Mouse (Mus musculus) kidney, postnatal 0 days (tissue): ENCODE data around the gene Mnt. TPM values are rescaled to one million over a fixed set of nuclear protein-coding genes. Genes with fewer than 3 reads are reported as not detected.

Source experiments
- ATAC-seq: fragments of 200-750 bp; cut with Nextera tagmentation; replicated peaks from 2 replicates; pipeline ENCODE4 v1.8.0; 2017; ENCODE audit warnings: low read depth, moderate number of reproducible peaks, moderate TSS enrichment, moderate library complexity; ENCODE audit not compliant: low FRiP score
- DNase-seq: peaks from one replicate; pipeline ENCODE4 v3.0.0-alpha.2; 2016; ENCODE audit warnings: low spot score
- H3K27ac ChIP-seq: fragments of 300-500 bp; sonication (generic); 2 replicates; pipeline ENCODE4 v1.5.1; 2014; ENCODE audit warnings: mild to moderate bottlenecking
- H3K27me3 ChIP-seq: fragments of 300-500 bp; sonication (generic); 2 replicates; pipeline ENCODE4 v1.6.1; 2014; ENCODE audit warnings: low read length, mixed read lengths; ENCODE audit not compliant: insufficient read depth
- H3K36me3 ChIP-seq: fragments of 300-500 bp; sonication (generic); 2 replicates; pipeline ENCODE4 v1.6.1; 2014; ENCODE audit warnings: low read length, mixed read lengths; ENCODE audit not compliant: insufficient read depth
- H3K4me1 ChIP-seq: fragments of 300-500 bp; sonication (generic); replicated peaks from 2 replicates; pipeline ENCODE4 v1.6.1; 2014; ENCODE audit warnings: antibody characterized with exemption, low read length, mixed read lengths; ENCODE audit not compliant: insufficient read depth
- H3K4me2 ChIP-seq: fragments of 300-500 bp; sonication (generic); 2 replicates; pipeline ENCODE4 v1.6.1; 2014; ENCODE audit warnings: mild to moderate bottlenecking, low read length, moderate library complexity, mixed read lengths
- H3K4me3 ChIP-seq: fragments of 300-500 bp; sonication (generic); replicated peaks from 2 replicates; pipeline ENCODE4 v1.5.1; 2014; ENCODE audit warnings: low read depth, low read length
- H3K9ac ChIP-seq: fragments of 300-500 bp; sonication (generic); 2 replicates; pipeline ENCODE4 v1.6.1; 2014; ENCODE audit warnings: low read depth, low read length
- H3K9me3 ChIP-seq: fragments of 300-500 bp; sonication (generic); replicated peaks from 2 replicates; pipeline ENCODE4 v1.6.1; 2016; ENCODE audit warnings: low read length, inconsistent platforms, mixed read lengths
- CTCF ChIP-seq: IDR thresholded peaks from 2 replicates; pipeline ENCODE4 v1.5.1; 2016; ENCODE audit warnings: antibody characterized with exemption, low read depth, mild to moderate bottlenecking, moderate library complexity
- WGBS: fragments of 180-500 bp; shearing (Covaris S2); extraction: QIAGEN DNeasy Blood & Tissue Kit; methylation state at CpG from one replicate; pipeline ENCODE4 v1.1.7; 2014; 5-methylcytosine and 5-hydroxymethylcytosine counted together
- polyA plus RNA-seq: library from polyadenylated mRNA; unstranded; fragments of >200 nt; fragmentation: Nextera tagmentation; extraction: Ambion mirVana; gene quantifications from 2 replicates; pipeline ENCODE4 v1.2.1, GENCODE M21; 2015

Mnt gene
- 5.5 and 5.7 TPM in 2 replicates for polyA plus RNA-seq

GRCm38 (mm10) chr11:74830256-74831161 is at the start of gene Mnt:
Gene Mnt (plus strand): TSS chr11:74830920.
- TF ChIP-seq CTCF = no peak; the same call in 1 of the 2 replicates
- Histone ChIP-seq H3K4me1 (peaks cover 48% of the 10 kb centered on the region), H3K4me3 (peak within 1 kb of the TSS; percentile 86), H3K27ac (peak within 1 kb of the TSS; percentile 97), H3K9me3 (no peaks in the 10 kb centered on the region), H3K9ac (peak within 1 kb of the TSS; percentile 93), H3K4me2 (peak within 1 kb of the TSS; percentile 78), H3K36me3 (no peaks in the 10 kb centered on the region), H3K27me3 (no peaks in the 10 kb centered on the region)
- under 1% methylated on average over 69 of the region's 70 CpGs for WGBS
- ATAC-seq = peak; percentile 76
- DNase-seq = peak; percentile 100

DNA sequence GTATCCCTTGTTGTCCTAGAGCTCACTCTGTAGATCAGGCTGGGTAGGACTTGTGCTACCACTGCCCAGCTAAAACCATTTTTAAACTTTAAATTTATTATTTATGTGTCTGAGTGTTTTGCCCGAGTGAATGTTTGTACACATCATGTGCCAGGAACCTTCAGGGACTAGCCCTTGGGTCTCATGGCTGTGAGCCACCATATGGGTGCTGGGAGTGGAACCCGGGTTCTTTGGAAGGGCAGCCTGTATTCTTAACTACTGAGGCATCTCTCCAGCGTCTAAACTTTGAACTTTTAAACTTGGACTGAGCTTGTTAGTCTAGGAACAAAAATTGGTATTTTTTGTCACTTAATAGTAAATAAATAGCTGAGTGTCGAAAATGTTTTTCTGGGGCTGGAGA is 37.8 kb upstream of the Mnt start:
- Histone ChIP-seq H3K9ac (no peak overlapping the region), H3K4me1 (no peaks in the 10 kb centered on the region), H3K4me3 (no peak overlapping the region), H3K27me3 (no peaks in the 10 kb centered on the region), H3K9me3 (no peaks in the 10 kb centered on the region), H3K27ac (no peak overlapping the region), H3K4me2 (no peak overlapping the region), H3K36me3 (peaks cover 49% of the 10 kb centered on the region)
- TF ChIP-seq CTCF = no peak
- ATAC-seq (no peak), DNase-seq (no peak)
- 93% methylated on average over 4 of the region's 4 CpGs for WGBS

- ATAC-seq (no peak), DNase-seq (no peak)
- Histone ChIP-seq H3K27me3 (no peaks in the 10 kb centered on the region), H3K4me2 (no peak overlapping the region), H3K36me3 (peaks cover 25% of the 10 kb centered on the region), H3K9me3 (no peaks in the 10 kb centered on the region), H3K27ac (no peak overlapping the region), H3K4me1 (no peaks in the 10 kb centered on the region), H3K9ac (no peak overlapping the region), H3K4me3 (no peak overlapping the region)
- TF ChIP-seq CTCF = no peak
- 94% methylated on average over 4 of the region's 4 CpGs for WGBS
Measured at GRCm38 (mm10) chr11:74800658-74801057, 30.1 kb upstream of the Mnt start.

DNA sequence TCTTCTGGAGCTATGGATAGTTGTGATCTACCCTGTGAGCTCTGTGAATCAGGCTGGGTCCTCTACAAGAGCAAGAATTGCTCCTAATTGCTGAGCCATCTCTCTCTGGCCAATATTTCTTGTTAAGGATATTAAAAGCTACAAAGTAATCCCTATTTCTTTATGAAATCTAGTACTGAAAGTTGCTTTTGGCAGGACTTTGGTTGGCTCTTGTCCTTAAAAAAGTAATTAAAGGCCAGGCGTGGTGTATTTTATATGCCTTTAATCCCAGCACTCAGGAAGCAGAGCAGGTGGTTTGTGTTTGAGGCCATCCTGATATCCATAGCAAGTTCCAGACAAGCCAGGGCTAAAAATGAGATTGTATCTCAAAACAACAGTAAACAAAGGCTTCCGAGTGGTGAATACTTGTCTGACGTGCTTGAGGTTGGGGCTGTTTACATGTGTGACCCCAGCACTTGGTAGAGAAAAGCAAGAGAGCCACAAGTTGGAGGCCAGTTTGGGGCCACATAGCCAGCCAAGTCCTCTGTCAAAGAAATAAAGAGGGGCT is 26.6 kb upstream of the Mnt start:
- no peak for TF ChIP-seq CTCF
- Histone ChIP-seq H3K4me1 (no peaks in the 10 kb centered on the region), H3K27ac (no peak overlapping the region), H3K27me3 (no peaks in the 10 kb centered on the region), H3K9me3 (no peaks in the 10 kb centered on the region), H3K36me3 (peaks cover 22% of the 10 kb centered on the region), H3K4me2 (no peak overlapping the region), H3K4me3 (no peak overlapping the region), H3K9ac (no peak overlapping the region)
- ATAC-seq (no peak), DNase-seq (peak; percentile 2)
- WGBS = 67% methylated on average over 3 of the region's 3 CpGs

GRCm38 (mm10) chr11:74807246-74807882 is 23.4 kb upstream of the Mnt start:
- WGBS = 85% methylated on average over 6 of the region's 6 CpGs
- Histone ChIP-seq H3K9me3 (no peaks in the 10 kb centered on the region), H3K36me3 (peaks cover 24% of the 10 kb centered on the region), H3K27ac (no peak overlapping the region), H3K9ac (no peak overlapping the region), H3K4me2 (no peak overlapping the region), H3K4me1 (no peaks in the 10 kb centered on the region), H3K4me3 (no peak overlapping the region), H3K27me3 (no peaks in the 10 kb centered on the region)
- DNase-seq = no peak
- no peak for TF ChIP-seq CTCF
- ATAC-seq = no peak

GRCm38 (mm10) chr11:74808251-74808853 is 22.4 kb upstream of the Mnt start:
- Histone ChIP-seq H3K9ac (no peak overlapping the region), H3K27me3 (no peaks in the 10 kb centered on the region), H3K36me3 (peaks cover 27% of the 10 kb centered on the region), H3K4me3 (no peak overlapping the region), H3K4me2 (no peak overlapping the region), H3K27ac (no peak overlapping the region), H3K9me3 (no peaks in the 10 kb centered on the region), H3K4me1 (no peaks in the 10 kb centered on the region)
- no peak for DNase-seq
- no peak for TF ChIP-seq CTCF
- no peak for ATAC-seq
- 96% methylated on average over 6 of the region's 6 CpGs for WGBS
